Mouse (Mus musculus): ENCODE measurements around the gene Smim5.

Gene Smim5

DNA sequence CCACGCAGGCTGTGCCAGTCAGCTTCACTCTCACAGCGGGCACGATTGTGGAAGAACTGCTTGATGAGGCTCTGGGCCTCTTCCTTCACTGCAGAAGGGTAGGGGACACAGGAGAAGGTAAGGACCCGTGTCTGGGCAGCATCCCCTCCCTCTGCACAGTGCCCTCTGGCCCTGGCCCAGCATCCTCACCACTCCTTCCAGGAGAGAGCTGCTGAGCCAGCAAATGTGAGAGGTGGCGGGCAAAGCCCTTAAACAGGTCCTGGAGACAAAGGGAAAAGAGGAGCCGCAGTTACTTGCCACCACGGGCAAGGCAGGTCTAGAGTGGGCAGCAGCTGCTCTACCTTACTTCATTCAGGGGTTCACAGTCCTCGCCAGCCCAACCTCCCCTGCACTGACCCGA lies 6.7 kb upstream of the Smim5 start:
- intact Hi-C loops (cut with DNase I): no loop called here

DNA sequence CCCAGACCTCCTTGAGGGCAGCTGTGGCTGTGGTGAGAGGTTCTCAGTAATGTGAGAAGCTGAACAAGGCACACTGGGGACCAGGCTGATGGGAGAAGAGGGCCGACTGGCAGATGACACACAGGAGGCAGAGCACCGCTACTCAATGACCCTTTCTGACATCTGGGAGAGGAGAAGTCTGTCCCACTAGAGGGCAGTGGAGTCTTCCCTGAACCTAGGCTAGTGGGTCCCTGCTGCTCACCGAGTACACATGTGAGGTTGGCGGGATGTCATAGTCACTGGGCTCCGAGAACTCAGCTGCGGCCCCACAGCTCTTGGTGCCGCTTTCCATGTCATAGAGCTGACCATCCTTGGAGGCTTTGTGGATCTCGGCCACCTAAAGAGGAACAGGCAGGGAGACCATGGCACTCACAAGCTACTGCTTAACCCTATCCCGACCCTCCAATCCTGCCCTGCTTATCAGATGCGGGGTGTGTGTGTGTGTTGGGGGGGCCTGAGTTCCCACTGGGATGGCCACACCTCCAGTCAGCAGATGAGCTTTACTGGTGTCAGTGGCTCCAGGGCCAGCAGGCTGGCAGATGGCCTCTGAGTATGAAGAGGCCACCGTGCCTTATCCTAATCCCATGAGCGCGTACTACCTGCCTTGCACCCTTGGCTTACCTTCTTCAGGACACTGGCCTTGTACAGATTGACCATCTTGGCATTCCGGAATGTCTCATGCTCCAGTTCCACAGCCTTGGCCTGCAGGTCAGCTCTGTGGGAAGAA lies 4.8 kb upstream of the Smim5 start:
- intact Hi-C loops (cut with DNase I): no loop called here

- intact Hi-C loops (cut with DNase I): no loop called here
Measured at GRCm38 (mm10) chr11:115898446-115898845, 1.3 kb upstream of the Smim5 start.

GRCm38 (mm10) chr11:115898886-115899285 lies 880 bp upstream of the Smim5 start:
- intact Hi-C loops (cut with DNase I): no loop called here

DNA sequence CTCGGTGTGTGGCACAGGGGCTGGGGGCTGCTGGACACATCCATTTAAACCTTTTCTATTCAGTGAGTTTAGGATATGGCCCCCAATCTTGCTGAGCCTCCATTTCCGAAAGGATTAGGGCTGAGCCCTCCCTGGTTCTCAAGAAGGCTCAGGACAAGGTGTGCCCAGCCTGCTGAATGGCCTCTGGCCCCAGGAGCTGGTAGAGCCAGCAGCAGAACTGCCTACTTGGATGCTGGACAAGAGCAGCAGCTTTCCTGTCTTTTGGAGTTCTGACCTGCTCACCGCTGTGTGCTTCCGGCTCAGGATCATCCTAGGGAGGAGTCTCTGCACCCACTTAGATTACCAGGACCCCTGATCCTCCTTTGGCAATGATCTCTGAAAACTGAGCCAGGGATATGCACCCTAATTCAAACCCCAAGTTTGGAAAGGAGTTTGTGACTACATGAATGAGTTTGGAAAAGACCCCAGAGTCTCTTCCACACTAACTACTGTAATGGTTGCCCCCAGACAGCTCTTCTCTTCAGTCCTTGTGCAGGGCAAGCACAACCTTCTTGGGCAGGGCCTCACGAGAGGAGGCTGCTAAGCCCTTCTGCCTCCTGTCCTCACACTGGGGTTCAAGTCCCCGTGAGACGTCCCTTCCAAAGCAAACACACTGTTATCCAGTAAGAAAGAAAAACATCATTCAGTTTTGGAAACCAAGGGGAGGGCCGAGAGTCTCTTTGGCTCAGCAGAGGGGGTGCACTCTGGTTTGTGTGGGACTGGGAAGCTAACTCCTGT lies 983 bp downstream of the Smim5 start:
- intact Hi-C loops (cut with DNase I): no loop called here

- intact Hi-C loops (cut with DNase I): no loop called here
Measured at GRCm38 (mm10) chr11:115901338-115902161, 1.8 kb downstream of the Smim5 start.

DNA sequence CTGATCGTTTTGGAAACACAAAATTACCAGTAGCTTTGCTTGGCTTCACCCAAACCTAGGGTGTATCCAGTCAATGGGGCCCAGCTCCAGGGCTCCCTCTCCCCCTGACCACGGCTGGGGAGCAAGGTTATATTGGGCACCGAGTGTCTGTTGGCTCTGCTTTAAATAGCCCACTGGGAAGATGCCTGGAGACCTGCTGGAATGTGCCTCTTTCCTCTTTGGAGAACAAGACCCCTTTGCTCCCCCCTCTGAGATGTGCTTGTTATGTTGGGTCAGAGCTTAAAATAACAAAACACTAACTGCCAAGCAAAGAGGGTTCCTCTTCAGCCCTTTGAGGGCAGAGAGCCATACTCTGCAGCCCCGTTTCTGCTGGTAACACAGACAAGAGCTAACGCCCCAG lies 2.4 kb downstream of the Smim5 start:
- intact Hi-C loops (cut with DNase I): no loop called here

- intact Hi-C loops (cut with DNase I): no loop called here
Measured at GRCm38 (mm10) chr11:115902831-115903230, 3.1 kb downstream of the Smim5 start.

DNA sequence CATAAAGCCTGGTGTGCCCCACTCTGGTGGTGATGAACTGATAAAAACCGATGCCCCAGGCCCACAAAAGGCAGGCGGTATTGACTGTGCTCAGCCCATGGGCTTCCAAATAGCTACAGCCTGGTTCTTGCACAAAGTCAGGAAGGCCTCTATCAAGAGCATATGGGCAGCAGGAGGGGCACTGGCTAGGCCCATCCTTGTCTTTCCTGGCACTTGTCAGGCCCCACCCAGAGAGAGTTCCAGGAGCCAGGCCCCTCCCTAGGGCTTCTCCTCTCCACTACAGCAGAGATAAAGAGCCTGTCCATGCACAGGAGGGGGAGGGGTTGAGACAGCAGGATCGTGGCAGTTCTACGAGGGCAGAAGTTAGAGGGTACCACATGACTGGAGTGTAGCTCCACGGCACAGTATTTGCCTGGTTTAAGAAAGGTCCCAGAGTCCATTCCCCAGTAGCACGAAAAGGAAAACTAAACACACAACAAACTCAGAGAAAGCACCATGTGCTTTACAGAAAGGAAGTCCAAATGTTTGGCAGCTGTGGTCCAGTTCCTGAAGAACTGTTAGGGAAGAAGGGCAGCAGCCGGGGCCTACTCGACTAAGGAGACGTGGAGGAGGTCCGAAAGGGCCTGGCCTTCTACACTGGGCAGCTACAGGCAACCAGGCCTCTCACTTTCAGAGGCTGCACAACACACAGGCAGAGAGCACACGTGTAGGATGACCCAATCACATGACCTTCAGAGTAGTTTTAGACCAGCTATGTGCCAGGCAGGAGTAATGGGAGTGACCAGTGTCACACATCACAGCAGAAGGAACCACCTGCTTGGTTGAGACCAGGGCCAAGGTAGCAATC lies 3.8 kb downstream of the Smim5 start:
- intact Hi-C loops (cut with DNase I): no loop called here

DNA sequence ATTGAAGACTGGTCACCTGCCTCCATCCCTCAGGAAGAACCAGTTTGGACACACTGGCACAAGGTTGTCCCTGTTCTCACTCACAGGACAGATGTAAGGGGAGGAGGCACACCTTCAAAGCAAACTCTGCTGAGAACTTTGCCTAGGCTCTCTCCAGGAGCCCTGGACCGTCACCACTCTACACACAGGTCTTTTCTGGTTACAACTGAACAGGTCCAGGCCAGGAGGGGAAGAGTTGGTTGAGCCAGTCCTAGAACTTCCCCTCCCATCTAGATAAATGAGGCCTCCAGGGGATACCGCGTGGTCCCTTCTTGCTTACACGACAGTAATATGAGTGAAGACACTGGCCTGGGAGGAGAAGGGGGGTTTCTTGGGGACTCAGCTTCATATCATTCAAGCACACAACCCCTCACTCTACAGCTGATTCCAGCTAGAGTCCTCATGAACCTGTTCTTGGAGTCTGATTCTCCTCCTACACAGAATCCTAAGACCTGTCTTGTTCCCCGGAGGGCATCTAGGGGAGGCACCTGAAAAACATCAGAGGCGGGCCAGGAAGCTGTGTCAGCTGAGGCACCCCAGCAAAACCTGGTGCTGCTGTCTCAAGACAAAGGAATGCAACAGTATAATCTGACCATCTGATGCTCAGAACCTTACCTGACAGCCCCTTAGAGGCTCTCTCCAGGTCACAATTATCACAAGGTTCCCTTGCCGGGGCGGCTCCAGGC lies 4.6 kb downstream of the Smim5 start:
- intact Hi-C loops (cut with DNase I): no loop called here

- intact Hi-C loops (cut with DNase I): no loop called here
Measured at GRCm38 (mm10) chr11:115904956-115905790, 5.4 kb downstream of the Smim5 start.

GRCm38 (mm10) chr11:115906116-115906515 lies 6.3 kb downstream of the Smim5 start:
- intact Hi-C loops (cut with DNase I): no loop called here

- intact Hi-C loops (cut with DNase I): no loop called here
Measured at GRCm38 (mm10) chr11:115906521-115906920, 6.8 kb downstream of the Smim5 start.

DNA sequence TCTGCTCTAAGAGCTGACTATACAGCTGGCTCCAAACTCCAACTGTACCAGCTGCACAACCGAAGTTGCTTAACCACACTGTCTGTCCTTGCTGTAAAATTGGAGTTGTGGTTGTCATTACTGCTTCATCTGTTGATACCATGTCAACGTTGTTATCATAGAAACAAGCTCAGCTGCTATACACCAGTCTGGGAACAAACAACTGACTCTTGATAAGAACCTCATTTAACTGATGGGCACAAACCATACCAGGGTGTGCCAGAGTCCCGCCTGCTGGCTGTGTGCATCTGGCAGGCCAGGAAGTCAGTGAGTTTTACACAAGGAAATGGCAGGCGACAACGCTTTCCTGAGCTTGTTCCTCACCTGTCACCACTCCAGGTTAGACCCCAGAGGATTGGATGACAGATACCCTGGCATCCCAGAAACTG lies 11.4 kb downstream of the Smim5 start:
- intact Hi-C loops (cut with DNase I): no loop called here

DNA sequence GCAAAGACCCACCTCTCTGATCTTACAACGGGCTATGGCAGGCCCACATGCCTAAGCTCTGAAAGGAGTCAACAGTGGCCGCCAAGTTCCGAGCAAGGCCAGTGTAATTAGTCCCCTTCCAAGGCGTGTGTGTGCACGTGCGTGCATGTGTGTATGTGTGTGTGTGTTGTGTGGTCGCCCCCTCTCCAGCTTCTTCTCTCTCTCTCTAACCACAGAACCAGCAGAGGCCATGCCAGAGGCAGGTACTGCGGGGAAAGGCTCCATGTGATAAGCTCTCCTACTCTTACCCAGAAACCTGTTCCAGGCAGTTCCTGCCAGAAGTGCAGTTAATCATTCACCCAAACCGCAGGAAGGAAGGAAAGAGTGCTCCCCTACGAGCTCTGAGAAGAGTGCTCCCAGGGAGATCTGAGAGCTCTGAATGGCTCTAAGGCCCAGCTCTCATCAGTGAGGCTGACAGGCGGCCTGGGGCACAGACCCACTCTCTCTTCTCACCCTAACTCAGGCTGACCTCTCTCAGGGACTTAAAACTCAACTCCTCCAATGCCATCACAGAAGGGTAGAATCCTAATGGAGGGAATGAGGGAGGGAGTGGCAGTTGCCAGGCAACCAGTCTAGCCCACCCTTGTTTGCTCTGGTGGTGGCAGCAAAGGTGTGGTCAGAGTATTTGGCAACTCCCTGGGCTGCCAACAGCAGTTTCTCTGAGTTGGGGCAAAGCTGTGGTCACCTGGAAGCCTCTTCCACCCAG lies 12.0 kb downstream of the Smim5 start, which contains the start of gene Smim6:
Smim6 (plus strand) TSS at position 386 of the 745 bp plus-strand sequence.
- intact Hi-C loops (cut with DNase I): no loop called here

DNA sequence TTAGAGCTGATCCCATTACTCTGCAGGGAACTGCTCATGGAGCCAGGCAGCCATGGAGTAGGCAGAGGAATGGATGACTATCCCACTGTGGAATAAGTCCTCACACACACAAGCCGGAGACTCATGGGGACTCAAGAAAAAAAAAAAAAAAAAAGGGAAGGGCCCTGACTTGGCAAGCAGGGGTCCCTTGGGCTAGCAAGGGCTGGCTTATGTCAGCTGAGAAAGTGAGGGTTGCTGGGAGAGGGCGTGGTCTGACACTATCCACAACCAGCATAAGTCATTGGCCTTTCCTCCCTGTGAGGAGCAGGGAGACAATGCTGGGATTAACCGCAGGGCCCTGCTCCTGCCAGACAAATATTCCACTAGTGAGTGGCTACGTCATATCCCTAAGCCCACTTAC lies 16.8 kb downstream of the Smim5 start:
- intact Hi-C loops (cut with DNase I): no loop called here

DNA sequence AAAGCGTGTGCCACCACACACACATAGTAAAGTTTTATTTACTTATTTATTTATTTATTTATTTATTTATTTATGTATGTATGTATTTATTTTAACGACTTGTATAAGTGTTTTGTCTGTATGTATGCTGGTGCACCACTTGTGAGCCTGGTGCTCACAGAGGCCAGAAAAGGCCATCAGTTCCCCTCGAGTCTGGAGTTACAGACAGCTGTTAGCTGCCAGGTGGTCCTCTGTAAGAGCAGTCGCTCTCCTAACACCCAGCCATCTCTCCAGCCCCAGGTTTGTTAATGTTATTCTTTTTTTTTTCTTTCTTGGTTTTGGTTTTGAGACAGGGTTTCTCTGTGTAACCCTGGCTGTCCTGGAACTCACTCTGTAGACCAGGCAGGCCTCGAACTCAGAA lies 18.9 kb downstream of the Smim5 start:
- intact Hi-C loops (cut with DNase I): no loop called here

- intact Hi-C loops (cut with DNase I): no loop called here
Measured at GRCm38 (mm10) chr11:115919073-115919472, 19.3 kb downstream of the Smim5 start.

Measured in adrenal gland (tissue).